ENCODE assay signal across 29 mouse cellular contexts in genomic region chr10:96502736-96503135, GRCm38 (mm10).
DNase-seq lines count a peak whose midpoint lies in the region; ATAC-seq lines count a peak whose summit lies in the region.
"Had no signal": no experiment of that assay in that cellular context is flagged by ENCODE, and none has a peak within 500 bp of the region (broad histone marks: within the 10 kb centered on the region; RNA-seq: fewer than 3 reads in every experiment).

No protein-coding gene starts in this region.

- ATAC-seq in megakaryocyte, adult 5-6 weeks (ENCODE audit: poor library complexity, severe bottlenecking) = no peak
- ATAC-seq: forebrain, postnatal 0 days; intestine, embryonic 15.5 days; midbrain, embryonic 15.5 days had no signal

- peak; percentile 64 for DNase-seq in heart, adult 11 months
- no peak for DNase-seq in heart, postnatal 25 days (ENCODE audit: low spot score)
- peak; percentile 88 for DNase-seq in cerebellum, adult 11-12 months
- peak; percentile 90 for DNase-seq in cerebellum, adult 9-11 months
- DNase-seq in spleen, adult 18-20 months = no peak
- no peak for DNase-seq in midbrain, embryonic 10.5 days (ENCODE audit: low spot score)
- DNase-seq: adrenal gland, adult 8-10 months; embryo, embryonic 11 days; forebrain, postnatal 0 days; heart, postnatal 10 days; kidney, adult 2 months; kidney, postnatal 36 days; lung, embryonic 14.5 days; thymus, adult 2 months had no signal

- 96% methylated on average over 6 of the region's 6 CpGs for WGBS in macrophage (ENCODE audit: missing documents)
- WGBS in midbrain, embryonic 10.5 days = 79% methylated on average over 6 of the region's 6 CpGs

- peak overlapping the region; percentile 54 for H3K27ac ChIP-seq in macrophage
- no peak overlapping the region for H3K27ac ChIP-seq in midbrain, embryonic 10.5 days (replicated peaks)
- H3K27ac ChIP-seq: embryonic facial prominence, embryonic 13.5 days; heart, embryonic 13.5 days; hindbrain, embryonic 10.5 days; hindbrain, embryonic 15.5 days; intestine, embryonic 15.5 days; layer of hippocampus, adult 2 months; left cerebral cortex, adult 2 months; limb, embryonic 12.5 days; liver, embryonic 15.5 days; midbrain, embryonic 15.5 days; neural tube, embryonic 15.5 days; stomach, postnatal 0 days had no signal

- intact Hi-C loops in heart, postnatal 25 days (cut with DNase I) = no loop called here

- H3K79me2 ChIP-seq in macrophage (ENCODE audit: inconsistent target) = no peaks in the 10 kb centered on the region

- H3K9me3 ChIP-seq in midbrain, embryonic 10.5 days (replicated peaks) = no peaks in the 10 kb centered on the region
- H3K9me3 ChIP-seq: embryonic facial prominence, embryonic 13.5 days; heart, embryonic 13.5 days; hindbrain, embryonic 10.5 days; hindbrain, embryonic 15.5 days; intestine, embryonic 15.5 days; limb, embryonic 12.5 days; liver, embryonic 15.5 days; midbrain, embryonic 15.5 days; neural tube, embryonic 15.5 days had no signal

- H3K36me3 ChIP-seq in macrophage (ENCODE audit: inconsistent target) = no peaks in the 10 kb centered on the region
- H3K36me3 ChIP-seq in midbrain, embryonic 10.5 days = no peaks in the 10 kb centered on the region
- H3K36me3 ChIP-seq: embryonic facial prominence, embryonic 13.5 days; G1E; heart, embryonic 13.5 days; hindbrain, embryonic 10.5 days; hindbrain, embryonic 15.5 days; intestine, embryonic 15.5 days; limb, embryonic 12.5 days; liver, embryonic 15.5 days; midbrain, embryonic 15.5 days; neural tube, embryonic 15.5 days had no signal

- H3K4me1 ChIP-seq in midbrain, embryonic 10.5 days = no peaks in the 10 kb centered on the region
- H3K4me1 ChIP-seq: embryonic facial prominence, embryonic 13.5 days; heart, embryonic 13.5 days; hindbrain, embryonic 15.5 days; intestine, embryonic 15.5 days; limb, embryonic 12.5 days; liver, embryonic 15.5 days; midbrain, embryonic 15.5 days; neural tube, embryonic 15.5 days had no signal

- no peak overlapping the region for H3K4me3 ChIP-seq in macrophage (ENCODE audit: inconsistent target)
- no peak overlapping the region for H3K4me3 ChIP-seq in midbrain, embryonic 10.5 days
- H3K4me3 ChIP-seq: embryonic facial prominence, embryonic 13.5 days; heart, embryonic 13.5 days; hindbrain, embryonic 10.5 days; hindbrain, embryonic 15.5 days; intestine, embryonic 15.5 days; layer of hippocampus, adult 2 months; left cerebral cortex, adult 2 months; limb, embryonic 12.5 days; liver, embryonic 15.5 days; midbrain, embryonic 15.5 days; neural tube, embryonic 15.5 days had no signal

- H3K27me3 ChIP-seq in midbrain, embryonic 10.5 days (ENCODE audit: low read depth, poor library complexity, severe bottlenecking) = no peaks in the 10 kb centered on the region
- H3K27me3 ChIP-seq: embryonic facial prominence, embryonic 13.5 days; heart, embryonic 13.5 days; hindbrain, embryonic 15.5 days; intestine, embryonic 15.5 days; limb, embryonic 12.5 days; liver, embryonic 15.5 days; midbrain, embryonic 15.5 days; neural tube, embryonic 15.5 days had no signal

Comparison
In these comparisons a context has a peak if more than half of its experiments do, and no peak if none do; other contexts are left out.
1. DNase-seq: peak in heart, adult 11 months (single experiment), cerebellum, adult 11-12 months (single experiment) and cerebellum, adult 9-11 months (single experiment); none in heart, postnatal 25 days (single experiment), spleen, adult 18-20 months (0 of 2) and midbrain, embryonic 10.5 days (single experiment).